Mouse (Mus musculus) myocyte (in vitro differentiated cells): ENCODE measurements around the gene Ubqln2. TPM values are rescaled to one million over a fixed set of nuclear protein-coding genes. Genes with fewer than 3 reads are reported as not detected.

ENCODE experiments used
- H3K27me3 ChIP-seq: one replicate; pipeline ENCODE4 v1.6.1; 2011; ENCODE audit not compliant: control insufficient read depth, insufficient read depth, insufficient read length
- H3K36me3 ChIP-seq: one replicate; pipeline ENCODE4 v1.6.1; 2011; ENCODE audit not compliant: control insufficient read depth, insufficient read depth
- H3K4me2 ChIP-seq: one replicate; pipeline ENCODE4 v1.6.1; 2011; ENCODE audit warnings: low read depth, control low read depth
- H3K4me3 ChIP-seq: one replicate; pipeline ENCODE4 v1.5.1; 2011; ENCODE audit warnings: mild to moderate bottlenecking, control low read depth, moderate library complexity
- H3K79me2 ChIP-seq: one replicate; pipeline ENCODE4 v1.6.1; 2011; ENCODE audit not compliant: control insufficient read depth, insufficient read depth
- H3ac ChIP-seq: one replicate; pipeline ENCODE4 v1.6.1; 2011; ENCODE audit not compliant: control insufficient read depth, insufficient read length
- CEBPB ChIP-seq: IDR thresholded peaks from 2 replicates; pipeline ENCODE4 v1.6.1; 2011; ENCODE audit warnings: mild to moderate bottlenecking, moderate library complexity; ENCODE audit not compliant: poor library complexity, insufficient read depth, severe bottlenecking
- E2F4 ChIP-seq: IDR thresholded peaks from one replicate; pipeline ENCODE4 v1.6.1; 2011; ENCODE audit warnings: mild to moderate bottlenecking, control low read depth, moderate library complexity; ENCODE audit not compliant: insufficient read depth
- MAX ChIP-seq: IDR thresholded peaks from one replicate; pipeline ENCODE4 v1.6.1; 2011; ENCODE audit warnings: low read depth, mild to moderate bottlenecking, control low read depth
- MYOD1 ChIP-seq, 3 experiments: IDR thresholded peaks; one replicate each; pipeline ENCODE4 v1.6.1; 2011; ENCODE audit warnings: control low read depth in 2 of 3, low read depth in 2 of 3, mild to moderate bottlenecking in 2 of 3, moderate library complexity in 1 of 3; ENCODE audit not compliant: insufficient read length in 2 of 3, control insufficient read depth in 1 of 3
- MYOG ChIP-seq, 3 experiments: IDR thresholded peaks; one replicate each; pipeline ENCODE4 v1.6.1; 2011; ENCODE audit warnings: control low read depth in 2 of 3, low read depth in 2 of 3, mild to moderate bottlenecking in 2 of 3; ENCODE audit not compliant: insufficient read length in 2 of 3, control insufficient read depth in 1 of 3, insufficient read depth in 1 of 3
- POLR2A ChIP-seq: IDR thresholded peaks from one replicate; pipeline ENCODE4 v1.6.1; 2011; ENCODE audit warnings: low read depth, mild to moderate bottlenecking, control low read depth, moderate library complexity; ENCODE audit not compliant: insufficient read length
- POLR2AphosphoS2 ChIP-seq: IDR thresholded peaks from one replicate; pipeline ENCODE4 v1.6.1; 2011; ENCODE audit warnings: low read depth, control low read depth; ENCODE audit not compliant: insufficient read length
- REST ChIP-seq: IDR thresholded peaks from one replicate; pipeline ENCODE4 v1.6.1; 2011; ENCODE audit warnings: mild to moderate bottlenecking, control low read depth, moderate library complexity; ENCODE audit not compliant: insufficient read depth, insufficient read length
- SRF ChIP-seq: IDR thresholded peaks from one replicate; pipeline ENCODE4 v1.6.1; 2011; ENCODE audit warnings: low read depth; ENCODE audit not compliant: control insufficient read depth, insufficient read length
- TCF12 ChIP-seq: IDR thresholded peaks from one replicate; pipeline ENCODE4 v1.6.1; 2011; ENCODE audit warnings: mild to moderate bottlenecking, control low read depth; ENCODE audit not compliant: poor library complexity, insufficient read depth, severe bottlenecking
- TCF3 ChIP-seq: IDR thresholded peaks from one replicate; pipeline ENCODE4 v1.6.1; 2011; ENCODE audit warnings: low read depth, control low read depth; ENCODE audit not compliant: insufficient read length
- USF1 ChIP-seq: IDR thresholded peaks from one replicate; pipeline ENCODE4 v1.6.1; 2011; ENCODE audit warnings: low read depth, mild to moderate bottlenecking, control low read depth, moderate library complexity
- polyA plus RNA-seq: library from polyadenylated mRNA; unstranded; fragments of >200 nt; fragmentation: generic; extraction: Trizol; gene quantifications from one replicate; pipeline ENCODE4 v1.2.1, GENCODE M21; 2012; ENCODE audit warnings: missing spikeins

The Ubqln2 gene
- polyA plus RNA-seq, 1 experiment: 19.9 TPM

DNA sequence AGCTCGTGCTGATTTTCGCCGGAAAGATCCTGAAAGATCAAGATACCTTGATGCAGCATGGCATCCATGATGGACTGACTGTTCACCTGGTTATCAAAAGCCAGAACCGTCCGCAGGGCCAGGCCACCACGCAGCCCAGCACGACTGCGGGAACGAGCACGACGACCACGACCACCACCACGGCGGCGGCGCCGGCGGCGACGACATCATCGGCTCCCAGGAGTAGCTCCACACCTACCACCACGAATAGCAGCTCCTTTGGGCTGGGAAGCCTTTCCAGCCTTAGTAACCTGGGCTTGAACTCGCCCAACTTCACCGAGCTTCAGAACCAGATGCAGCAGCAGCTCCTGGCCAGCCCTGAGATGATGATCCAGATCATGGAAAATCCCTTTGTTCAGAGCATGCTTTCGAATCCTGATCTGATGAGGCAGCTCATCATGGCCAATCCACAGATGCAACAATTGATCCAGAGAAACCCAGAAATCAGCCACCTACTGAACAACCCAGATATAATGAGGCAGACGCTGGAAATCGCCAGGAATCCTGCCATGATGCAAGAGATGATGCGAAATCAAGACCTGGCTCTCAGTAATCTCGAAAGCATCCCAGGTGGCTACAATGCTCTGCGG, 752 bp downstream of the Ubqln2 start:
- no peak for TF ChIP-seq MYOG (IDR thresholded peaks at IDR 0.05; ENCODE audit: control insufficient read depth in 1 of 3, insufficient read depth in 1 of 3, insufficient read length in 2 of 3, low read depth in 2 of 3)
- H3K4me3 ChIP-seq: peak overlapping the region; percentile 43
- no peaks in the 10 kb centered on the region for H3K36me3 ChIP-seq
- peaks cover 27% of the 10 kb centered on the region for H3K79me2 ChIP-seq
- H3K27me3 ChIP-seq: no peaks in the 10 kb centered on the region
- peak overlapping the region; percentile 55 for H3ac ChIP-seq
- H3K4me2 ChIP-seq: peak overlapping the region; percentile 74

DNA sequence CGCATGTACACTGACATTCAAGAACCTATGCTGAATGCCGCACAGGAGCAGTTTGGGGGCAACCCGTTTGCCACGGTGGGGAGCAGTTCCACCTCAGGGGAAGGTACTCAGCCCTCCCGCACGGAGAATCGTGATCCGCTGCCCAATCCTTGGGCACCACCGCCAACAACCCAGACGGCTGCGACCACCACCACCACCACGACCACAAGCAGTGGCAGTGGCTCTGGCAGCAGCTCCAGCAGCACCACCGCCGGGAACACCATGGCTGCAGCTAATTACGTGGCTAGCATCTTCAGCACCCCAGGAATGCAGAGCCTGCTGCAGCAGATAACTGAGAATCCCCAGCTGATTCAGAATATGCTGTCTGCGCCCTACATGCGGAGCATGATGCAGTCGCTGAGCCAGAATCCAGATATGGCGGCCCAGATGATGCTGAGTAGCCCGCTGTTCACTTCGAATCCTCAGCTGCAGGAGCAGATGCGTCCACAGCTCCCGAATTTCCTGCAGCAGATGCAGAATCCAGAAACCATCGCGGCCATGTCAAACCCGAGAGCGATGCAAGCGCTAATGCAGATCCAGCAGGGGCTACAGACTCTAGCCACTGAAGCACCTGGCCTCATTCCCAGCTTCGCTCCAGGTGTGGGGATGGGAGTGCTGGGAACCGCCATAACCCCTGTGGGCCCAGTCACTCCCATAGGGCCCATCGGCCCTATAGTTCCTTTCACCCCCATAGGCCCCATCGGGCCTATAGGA, 1.4 kb downstream of the Ubqln2 start:
- TF ChIP-seq REST (no peak), MYOG (IDR thresholded peaks at IDR 0.05; ENCODE audit: control insufficient read depth in 1 of 3, insufficient read depth in 1 of 3, insufficient read length in 2 of 3, low read depth in 2 of 3) (no peak), SRF (no peak), TCF12 (no peak), USF1 (no peak), POLR2AphosphoS2 (no peak), POLR2A (no peak), E2F4 (no peak), CEBPB (no peak), MYOD1 (IDR thresholded peaks at IDR 0.05; ENCODE audit: control insufficient read depth in 1 of 3, insufficient read length in 2 of 3, low read depth in 2 of 3) (no peak), MAX (no peak), TCF3 (no peak)
- H3K36me3 ChIP-seq: no peaks in the 10 kb centered on the region
- peak overlapping the region; percentile 43 for H3K4me3 ChIP-seq
- H3ac ChIP-seq: peak overlapping the region; percentile 55
- H3K4me2 ChIP-seq: peak overlapping the region; percentile 74
- H3K79me2 ChIP-seq: peaks cover 27% of the 10 kb centered on the region
- H3K27me3 ChIP-seq: no peaks in the 10 kb centered on the region

DNA sequence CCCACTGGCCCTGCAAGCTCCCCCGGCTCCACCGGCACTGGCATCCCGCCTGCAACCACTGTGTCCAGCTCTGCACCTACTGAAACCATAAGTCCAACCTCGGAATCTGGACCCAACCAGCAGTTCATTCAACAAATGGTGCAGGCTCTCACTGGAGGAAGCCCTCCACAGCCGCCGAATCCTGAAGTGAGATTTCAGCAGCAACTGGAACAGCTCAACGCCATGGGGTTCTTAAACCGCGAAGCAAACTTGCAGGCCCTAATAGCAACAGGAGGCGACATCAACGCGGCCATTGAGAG, 2.0 kb downstream of the Ubqln2 start:
- Histone ChIP-seq H3K4me2 (peak overlapping the region; percentile 74), H3K4me3 (peak overlapping the region; percentile 43), H3K27me3 (no peaks in the 10 kb centered on the region), H3K36me3 (no peaks in the 10 kb centered on the region), H3K79me2 (peaks cover 27% of the 10 kb centered on the region), H3ac (no peak overlapping the region)
- TF ChIP-seq REST: no peak
- no peak for TF ChIP-seq MAX
- TF ChIP-seq SRF: no peak
- no peak for TF ChIP-seq E2F4
- no peak for TF ChIP-seq MYOD1 (IDR thresholded peaks at IDR 0.05; ENCODE audit: control insufficient read depth in 1 of 3, insufficient read length in 2 of 3, low read depth in 2 of 3)
- TF ChIP-seq TCF12: no peak
- no peak for TF ChIP-seq POLR2AphosphoS2

DNA sequence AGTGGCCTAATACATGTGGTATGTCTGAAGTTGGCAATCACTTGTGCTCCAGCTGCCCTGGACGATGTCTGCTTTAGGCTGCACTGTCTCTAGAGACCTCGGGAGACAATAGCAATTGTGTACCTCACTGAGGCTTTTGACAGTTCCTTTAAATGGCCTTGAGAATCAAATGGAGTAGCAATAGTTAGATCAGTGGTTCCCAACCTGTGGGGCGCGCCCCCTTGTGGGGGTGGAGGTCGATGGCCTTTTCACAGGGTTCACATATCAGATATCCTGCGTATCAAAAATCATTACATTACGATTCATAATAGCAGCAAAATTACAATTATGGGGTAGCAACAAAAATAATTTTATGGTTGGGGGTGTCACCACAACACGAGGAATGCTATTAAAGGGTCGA, 7.9 kb downstream of the Ubqln2 start:
- Histone ChIP-seq H3K4me3 (no peak overlapping the region), H3K36me3 (no peaks in the 10 kb centered on the region), H3ac (no peak overlapping the region), H3K79me2 (peaks cover 5% of the 10 kb centered on the region), H3K27me3 (no peaks in the 10 kb centered on the region), H3K4me2 (no peak overlapping the region)
- no peak for TF ChIP-seq USF1
- no peak for TF ChIP-seq MAX
- no peak for TF ChIP-seq TCF3
- TF ChIP-seq MYOG (IDR thresholded peaks at IDR 0.05; ENCODE audit: control insufficient read depth in 1 of 3, insufficient read depth in 1 of 3, insufficient read length in 2 of 3, low read depth in 2 of 3): no peak
- no peak for TF ChIP-seq MYOD1 (IDR thresholded peaks at IDR 0.05; ENCODE audit: control insufficient read depth in 1 of 3, insufficient read length in 2 of 3, low read depth in 2 of 3)
- no peak for TF ChIP-seq POLR2A
- TF ChIP-seq E2F4: no peak

DNA sequence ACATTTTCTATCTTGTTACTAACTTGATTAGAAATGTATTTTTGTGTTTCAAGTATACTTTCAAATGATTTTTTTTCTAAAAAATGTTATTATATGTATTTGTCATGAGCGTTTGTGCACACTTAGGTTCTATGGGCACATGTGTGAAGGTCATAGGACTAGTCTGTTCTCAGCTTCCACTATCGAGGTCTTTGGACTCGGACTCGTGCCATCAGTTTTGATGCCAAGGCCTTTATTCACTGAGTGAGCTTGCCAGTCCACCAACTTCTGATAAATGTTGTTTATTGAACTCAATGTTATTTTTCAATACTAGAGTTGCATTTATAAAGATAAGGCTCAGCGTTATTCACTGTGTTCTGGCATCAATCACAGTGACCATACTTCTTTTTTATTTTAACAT, 17.5 kb downstream of the Ubqln2 start:
- H3K36me3 ChIP-seq: no peaks in the 10 kb centered on the region
- no peak overlapping the region for H3K4me3 ChIP-seq
- H3K4me2 ChIP-seq: no peak overlapping the region
- no peak overlapping the region for H3ac ChIP-seq
- TF ChIP-seq E2F4: no peak
- no peak for TF ChIP-seq SRF
- TF ChIP-seq USF1: no peak
- TF ChIP-seq REST: no peak
- TF ChIP-seq TCF3: no peak
- no peak for TF ChIP-seq MYOD1 (IDR thresholded peaks at IDR 0.05; ENCODE audit: control insufficient read depth in 1 of 3, insufficient read length in 2 of 3, low read depth in 2 of 3)
- TF ChIP-seq TCF12: no peak
- no peak for TF ChIP-seq MAX
- no peak for TF ChIP-seq CEBPB
- no peak for TF ChIP-seq POLR2A
- no peak for TF ChIP-seq MYOG (IDR thresholded peaks at IDR 0.05; ENCODE audit: control insufficient read depth in 1 of 3, insufficient read depth in 1 of 3, insufficient read length in 2 of 3, low read depth in 2 of 3)
- TF ChIP-seq POLR2AphosphoS2: no peak
- H3K27me3 ChIP-seq: no peaks in the 10 kb centered on the region
- H3K79me2 ChIP-seq: no peaks in the 10 kb centered on the region
